Mouse (Mus musculus) adrenal gland, adult 18-20 months (tissue): ENCODE results near the gene Tti1. TPM values are rescaled to one million over a fixed set of nuclear protein-coding genes. Genes with fewer than 3 reads are reported as not detected.
A peak's percentile ranks its signal among the peaks of the same experiment; 100 is the strongest.
"Not testable (repeated sequence)": the region's sequence is repeated elsewhere in the genome, so short reads cannot be mapped to it uniquely, and the experiment has no call there.

Experiments
- DNase-seq, 2 experiments: peaks; one replicate each; pipeline ENCODE4 v3.0.0; 2021 to 2022; ENCODE audit warnings: low spot score in 2 of 2
- long read RNA-seq, 2 experiments: library from polyadenylated mRNA; stranded (forward); transcript quantifications; one replicate each; pipeline ENCODE4 v2.0.0; 2021
- total RNA-seq, 2 experiments: library from RNA; stranded (reverse); gene quantifications; 1 replicate in 1 of 2; 2 replicates in 1 of 2; pipeline ENCODE4 v1.2.3; 2021

The Tti1 gene
- 10 to 100 TPM; 17.8 to 18.9 TPM for total RNA-seq
- long read RNA-seq, experiment 1, transcript Tti1-201 (8 exons, 3,830 nt): major isoform, 18 of 20 reads
- long read RNA-seq, experiment 1, partial matches to known transcripts: 1 of 20 reads
- long read RNA-seq, experiment 1, other reads (novel, unspliced or antisense): 1 of 20 reads
- long read RNA-seq, experiment 2, transcript Tti1-201 (8 exons, 3,830 nt): major isoform, 16 of 20 reads
- long read RNA-seq, experiment 2, partial matches to known transcripts: 2 of 20 reads
- long read RNA-seq, experiment 2, other reads (novel, unspliced or antisense): 2 of 20 reads

GRCm38 (mm10) chr2:158028354-158028863 is at the start of gene Tti1, which contains the start of gene Rprd1b:
Gene Tti1 (minus strand): TSS chr2:158028433.
Gene Rprd1b (plus strand): TSS chr2:158028497.
- peak; percentile 94 to 95 for DNase-seq

GRCm38 (mm10) chr2:158077981-158078380 is 49.7 kb upstream of the Tti1 start:
- DNase-seq: no peak

GRCm38 (mm10) chr2:158076690-158077089 is 48.5 kb upstream of the Tti1 start:
- no peak for DNase-seq

GRCm38 (mm10) chr2:158074835-158075234 is 46.6 kb upstream of the Tti1 start:
- DNase-seq: no peak

GRCm38 (mm10) chr2:158071633-158071995 is 43.4 kb upstream of the Tti1 start:
- DNase-seq: no peak

GRCm38 (mm10) chr2:158070885-158071632 is 42.8 kb upstream of the Tti1 start:
- no peak for DNase-seq

GRCm38 (mm10) chr2:158068444-158068971 is 40.3 kb upstream of the Tti1 start:
- DNase-seq: no peak

GRCm38 (mm10) chr2:158067260-158067824 is 39.1 kb upstream of the Tti1 start:
- DNase-seq: no peak

- no peak for DNase-seq
Observed at GRCm38 (mm10) chr2:158066456-158066855, 38.2 kb upstream of the Tti1 start.

- no peak for DNase-seq
Observed at GRCm38 (mm10) chr2:158065064-158065463, 36.8 kb upstream of the Tti1 start.

GRCm38 (mm10) chr2:158064571-158065048 is 36.4 kb upstream of the Tti1 start:
- no peak for DNase-seq

GRCm38 (mm10) chr2:158063036-158063435 is 34.8 kb upstream of the Tti1 start:
- no peak for DNase-seq

- DNase-seq: no peak
Observed at GRCm38 (mm10) chr2:158059666-158060105, 31.5 kb upstream of the Tti1 start.

GRCm38 (mm10) chr2:158058534-158058933 is 30.3 kb upstream of the Tti1 start:
- no peak for DNase-seq

GRCm38 (mm10) chr2:158057030-158057429 is 28.8 kb upstream of the Tti1 start:
- DNase-seq: no peak

- DNase-seq: not testable (repeated sequence)
Observed at GRCm38 (mm10) chr2:158055383-158055782, 27.1 kb upstream of the Tti1 start.

- no peak for DNase-seq
Observed at GRCm38 (mm10) chr2:158054596-158054995, 26.4 kb upstream of the Tti1 start.

- DNase-seq: no peak
Observed at GRCm38 (mm10) chr2:158050116-158050515, 21.9 kb upstream of the Tti1 start.

- DNase-seq: no peak
Observed at GRCm38 (mm10) chr2:158048718-158049117, 20.5 kb upstream of the Tti1 start.

GRCm38 (mm10) chr2:158047903-158048302 is 19.7 kb upstream of the Tti1 start:
- DNase-seq: peak; percentile 30 to 40

GRCm38 (mm10) chr2:158046186-158046585 is 18.0 kb upstream of the Tti1 start:
- DNase-seq: no peak
